Mouse (Mus musculus): ENCODE measurements around the gene Myoz1. TPM values are rescaled to one million over a fixed set of nuclear protein-coding genes. Genes with fewer than 3 reads are reported as not detected.
"Not testable (repeated sequence)": the region's sequence is repeated elsewhere in the genome, so short reads cannot be mapped to it uniquely, and the experiment has no call there.

Gene Myoz1
- total RNA-seq, 2 experiments from 2014 or later = 1,287 to 1,360 TPM

DNA sequence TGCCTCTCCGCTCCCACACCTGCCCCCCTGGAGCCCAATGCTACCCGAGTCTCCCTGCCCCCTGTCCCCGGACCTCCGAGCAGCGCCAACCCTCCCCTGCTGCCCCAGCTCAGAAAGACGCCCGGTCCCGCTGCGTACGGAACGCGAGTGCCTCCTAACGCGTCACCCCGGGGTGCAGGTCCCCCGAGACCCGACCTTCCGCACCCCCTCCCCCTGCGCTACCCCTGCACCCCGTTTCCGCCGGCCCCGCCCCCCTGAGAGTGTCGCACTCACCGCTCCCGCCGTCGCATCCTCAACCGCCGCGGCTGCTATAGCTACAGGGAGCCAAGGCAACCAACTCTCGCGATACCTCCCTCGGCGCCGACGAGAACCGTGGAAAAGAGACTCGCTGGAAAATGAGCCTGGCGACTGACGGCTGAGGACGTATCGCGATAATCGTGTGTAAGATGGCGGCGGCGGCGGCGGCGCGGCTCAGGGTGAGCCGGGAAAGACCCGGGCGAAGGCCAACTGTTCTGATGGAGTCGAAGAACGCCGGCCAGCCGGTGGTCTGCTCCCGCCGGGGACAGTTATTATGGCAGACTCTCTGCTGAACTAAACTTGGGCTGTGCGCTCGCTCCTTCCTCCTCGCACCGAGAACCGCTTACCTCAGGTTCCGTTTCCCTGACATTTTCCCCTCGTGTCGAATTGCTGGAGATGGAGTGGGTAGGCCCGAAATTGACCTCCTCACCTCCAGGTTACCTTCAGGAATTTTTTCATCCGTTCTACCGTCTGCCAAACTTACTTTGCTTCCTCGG is 15.5 kb downstream of the Myoz1 start, which contains the start of gene Usp54:
Gene Usp54 (minus strand): TSS at position 420 of the 794 bp plus-strand sequence.
- DNase-seq (ENCODE audit: low spot score in 2 of 2) = peak; percentile 96 to 97

DNA sequence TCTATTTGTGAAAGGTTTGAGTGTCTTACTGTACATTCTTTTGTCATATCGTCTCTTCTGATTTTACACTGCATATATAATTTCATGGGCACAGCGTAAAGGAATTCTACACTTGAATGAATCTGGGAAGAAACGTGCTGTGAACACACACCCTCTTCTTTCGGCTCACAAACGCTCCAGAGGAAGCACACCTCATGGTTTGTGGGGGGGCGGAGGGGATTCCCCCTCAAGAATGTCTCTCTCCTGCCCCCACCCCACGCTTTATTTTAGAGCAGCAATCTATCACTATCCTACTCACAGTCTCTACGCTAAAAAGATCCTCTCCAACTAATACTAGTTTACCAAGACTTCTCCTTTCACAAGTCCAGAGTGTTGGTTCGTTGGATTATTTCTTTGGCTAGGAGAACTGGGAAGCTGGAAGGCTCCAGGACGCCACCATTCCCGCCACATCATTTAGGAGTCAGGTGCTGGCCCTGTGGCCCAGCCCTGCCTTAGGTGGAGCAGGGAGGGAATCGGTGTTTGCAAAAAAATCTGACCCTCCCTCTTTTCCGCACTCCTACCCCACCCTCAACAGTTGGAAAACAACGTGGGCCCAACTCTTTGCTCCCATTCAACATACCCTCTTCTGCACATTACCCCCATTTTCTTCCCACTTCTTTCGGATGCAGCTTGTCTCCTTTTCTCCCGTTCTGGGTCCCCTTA is 16.3 kb downstream of the Myoz1 start:
- no peak for DNase-seq (ENCODE audit: low spot score in 2 of 2)

- no peak for DNase-seq (ENCODE audit: low spot score in 2 of 2)
Observed at GRCm38 (mm10) chr14:20638702-20639101, 17.6 kb downstream of the Myoz1 start.

- DNase-seq (ENCODE audit: low spot score in 2 of 2) = no peak
Observed at GRCm38 (mm10) chr14:20637818-20638574, 18.3 kb downstream of the Myoz1 start.

DNA sequence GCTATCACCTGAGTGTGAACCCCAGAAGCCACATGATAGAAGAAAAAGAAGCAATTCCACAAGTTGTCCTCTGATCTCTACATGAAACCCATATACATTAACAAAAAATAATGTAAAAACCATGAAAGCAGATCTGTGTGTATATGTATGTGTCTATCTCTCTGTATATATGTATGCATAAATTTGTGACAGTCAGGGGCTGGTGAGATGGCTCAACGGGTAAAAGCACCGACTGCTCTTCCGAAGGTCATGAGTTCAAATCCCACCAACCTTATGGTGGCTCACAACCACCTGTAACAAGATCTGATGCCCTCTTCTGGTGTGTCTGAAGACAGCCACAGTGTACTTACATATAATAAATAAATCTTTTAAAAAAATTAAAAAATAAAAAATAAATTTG is 19.4 kb downstream of the Myoz1 start:
- not testable (repeated sequence) for DNase-seq (ENCODE audit: low spot score in 2 of 2)

GRCm38 (mm10) chr14:20635546-20635945 is 20.8 kb downstream of the Myoz1 start:
- no peak for DNase-seq (ENCODE audit: low spot score in 2 of 2)

DNA sequence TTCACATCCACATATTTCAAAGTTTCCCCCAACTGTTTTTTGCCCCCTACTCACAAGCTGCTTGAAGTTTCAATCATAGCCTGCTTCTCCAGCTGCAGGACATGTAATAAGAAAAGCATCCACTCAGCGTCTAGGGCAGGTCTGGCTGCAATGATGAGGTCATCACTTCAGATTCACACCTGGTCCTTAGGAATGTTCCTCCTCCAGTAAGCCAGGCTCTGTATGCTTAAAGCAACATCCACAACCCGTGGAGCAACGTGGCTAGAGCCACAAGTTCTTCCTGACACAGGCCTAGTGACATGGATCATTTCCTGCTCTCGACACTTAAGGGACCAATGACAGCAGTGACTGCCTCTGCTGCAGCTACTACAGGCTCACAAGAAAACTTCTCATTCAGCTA is 25.1 kb downstream of the Myoz1 start:
- no peak for DNase-seq (ENCODE audit: low spot score in 2 of 2)

DNA sequence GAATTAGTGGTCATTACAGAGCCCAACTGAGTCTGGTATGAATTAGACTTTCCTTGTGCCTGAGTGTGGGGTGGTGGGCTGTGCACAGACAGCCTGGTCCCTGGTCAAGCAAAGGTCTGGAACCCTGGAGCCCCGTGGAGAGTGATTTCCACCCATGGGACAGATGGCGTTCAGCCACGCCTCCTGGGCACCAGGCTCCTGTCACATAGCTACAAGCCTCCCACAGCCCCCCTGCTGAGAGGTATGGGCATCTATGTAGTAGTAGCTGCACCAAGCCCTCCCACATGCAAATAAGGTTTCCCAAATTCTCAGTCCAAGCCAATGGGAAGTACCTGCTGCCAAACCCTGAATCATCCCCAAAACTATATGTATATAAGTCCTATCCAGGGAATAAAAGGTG is 29.4 kb downstream of the Myoz1 start:
- DNase-seq (ENCODE audit: low spot score in 2 of 2) = no peak

GRCm38 (mm10) chr14:20626447-20626846 is 29.9 kb downstream of the Myoz1 start:
- DNase-seq (ENCODE audit: low spot score in 2 of 2) = no peak

GRCm38 (mm10) chr14:20622907-20623306 is 33.4 kb downstream of the Myoz1 start:
- DNase-seq (ENCODE audit: low spot score in 2 of 2) = no peak

- no peak for DNase-seq (ENCODE audit: low spot score in 2 of 2)
Observed at GRCm38 (mm10) chr14:20622412-20622811, 33.9 kb downstream of the Myoz1 start.

GRCm38 (mm10) chr14:20621903-20622302 is 34.4 kb downstream of the Myoz1 start:
- DNase-seq (ENCODE audit: low spot score in 2 of 2) = no peak

DNA sequence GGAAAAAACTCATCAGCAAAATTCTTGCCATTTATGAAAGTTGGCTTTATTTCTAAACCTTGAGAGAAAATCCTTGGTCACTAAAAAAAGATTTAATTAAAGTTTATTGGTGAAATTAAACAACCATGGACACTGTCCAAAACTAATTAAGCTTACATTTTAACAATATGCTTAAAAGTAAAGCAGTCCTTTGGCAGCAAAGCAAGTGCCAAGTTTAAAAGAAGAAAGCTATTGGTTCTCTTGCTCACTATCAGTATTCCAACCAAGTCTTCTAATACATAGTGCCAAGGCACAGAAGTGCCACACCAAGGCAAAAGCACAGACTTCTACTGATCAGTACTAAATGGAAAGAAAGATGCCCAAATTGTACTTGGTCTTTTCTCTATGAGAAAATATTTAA is 37.2 kb downstream of the Myoz1 start:
- no peak for DNase-seq (ENCODE audit: low spot score in 2 of 2)

GRCm38 (mm10) chr14:20618211-20618610 is 38.1 kb downstream of the Myoz1 start:
- DNase-seq (ENCODE audit: low spot score in 2 of 2) = no peak

DNA sequence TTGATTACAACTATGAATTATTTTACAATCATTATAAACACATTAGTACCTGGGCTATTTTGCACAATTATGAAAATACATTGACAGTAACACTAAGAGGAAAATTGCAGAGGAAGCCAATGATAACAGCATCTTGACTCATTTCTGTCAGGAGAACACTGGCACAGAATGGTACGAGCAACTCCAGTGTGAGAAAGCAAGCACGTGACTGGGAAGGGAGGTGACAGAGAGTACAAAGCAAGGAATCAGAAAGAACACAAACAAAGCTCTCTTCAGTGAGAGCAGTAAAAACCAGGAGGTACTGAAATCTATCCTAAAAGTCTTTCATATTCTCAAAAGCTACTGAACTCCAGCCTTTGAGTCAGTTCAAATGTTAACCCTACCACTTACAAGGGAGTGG is 39.9 kb downstream of the Myoz1 start:
- no peak for DNase-seq (ENCODE audit: low spot score in 2 of 2)

DNA sequence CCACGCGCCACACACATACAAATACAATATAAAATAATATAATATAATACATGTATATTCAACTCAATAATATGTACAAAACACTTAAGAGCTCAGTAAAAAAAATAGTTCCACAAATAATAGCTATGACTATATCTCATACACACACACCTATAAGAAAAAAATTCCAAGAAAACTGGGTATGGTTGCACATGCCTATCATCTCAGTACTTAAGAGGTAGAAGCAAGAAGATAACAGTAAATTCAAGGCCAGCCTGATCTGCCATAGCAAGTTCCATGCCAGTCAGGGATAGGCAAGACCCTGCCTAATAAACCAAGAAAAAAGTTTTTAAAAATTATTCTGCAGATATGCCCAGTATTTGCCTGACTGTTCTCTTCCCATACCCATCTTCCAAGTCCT is 41.3 kb downstream of the Myoz1 start:
- no peak for DNase-seq (ENCODE audit: low spot score in 2 of 2)

DNA sequence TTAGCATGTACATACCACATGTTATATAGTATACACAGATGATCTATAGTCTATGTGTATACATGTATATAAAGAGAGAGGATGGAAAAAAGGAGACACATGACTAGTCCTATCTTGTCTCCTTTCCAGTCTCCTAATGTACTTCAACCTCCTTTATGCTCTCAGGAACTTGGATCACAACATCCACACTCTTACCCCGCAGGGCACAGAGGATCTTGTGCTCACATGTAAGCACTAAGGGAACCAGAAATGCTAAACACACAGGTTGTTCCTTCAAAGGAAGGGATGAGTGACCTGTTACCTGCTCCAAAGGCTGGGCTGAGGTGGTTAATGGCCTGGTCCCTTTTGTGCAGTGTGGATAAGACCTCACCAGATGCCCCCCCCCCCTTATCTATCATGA is 43.5 kb downstream of the Myoz1 start:
- no peak for DNase-seq (ENCODE audit: low spot score in 2 of 2)

GRCm38 (mm10) chr14:20610146-20610545 is 46.2 kb downstream of the Myoz1 start:
- DNase-seq (ENCODE audit: low spot score in 2 of 2) = peak in 1 of 2 experiments; percentile 19

DNA sequence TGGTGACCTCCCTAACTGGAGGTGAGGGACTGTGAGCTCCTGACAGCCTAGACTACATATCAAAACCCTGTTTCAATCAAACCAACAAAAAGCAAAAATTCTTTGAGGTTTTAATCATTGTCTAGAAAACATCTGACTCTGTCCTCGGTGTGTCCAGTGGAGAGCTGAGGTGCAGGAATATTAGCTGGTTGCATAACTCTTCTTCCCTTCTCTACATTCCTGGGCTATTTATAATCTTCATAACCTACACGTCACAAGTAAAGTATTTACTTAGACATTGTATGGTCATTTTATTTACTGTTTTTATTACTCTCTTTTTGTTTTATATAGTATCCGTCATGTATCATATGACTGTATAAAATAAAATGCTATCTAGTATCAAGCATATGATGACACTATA is 46.8 kb downstream of the Myoz1 start:
- no peak for DNase-seq (ENCODE audit: low spot score in 2 of 2)

DNA sequence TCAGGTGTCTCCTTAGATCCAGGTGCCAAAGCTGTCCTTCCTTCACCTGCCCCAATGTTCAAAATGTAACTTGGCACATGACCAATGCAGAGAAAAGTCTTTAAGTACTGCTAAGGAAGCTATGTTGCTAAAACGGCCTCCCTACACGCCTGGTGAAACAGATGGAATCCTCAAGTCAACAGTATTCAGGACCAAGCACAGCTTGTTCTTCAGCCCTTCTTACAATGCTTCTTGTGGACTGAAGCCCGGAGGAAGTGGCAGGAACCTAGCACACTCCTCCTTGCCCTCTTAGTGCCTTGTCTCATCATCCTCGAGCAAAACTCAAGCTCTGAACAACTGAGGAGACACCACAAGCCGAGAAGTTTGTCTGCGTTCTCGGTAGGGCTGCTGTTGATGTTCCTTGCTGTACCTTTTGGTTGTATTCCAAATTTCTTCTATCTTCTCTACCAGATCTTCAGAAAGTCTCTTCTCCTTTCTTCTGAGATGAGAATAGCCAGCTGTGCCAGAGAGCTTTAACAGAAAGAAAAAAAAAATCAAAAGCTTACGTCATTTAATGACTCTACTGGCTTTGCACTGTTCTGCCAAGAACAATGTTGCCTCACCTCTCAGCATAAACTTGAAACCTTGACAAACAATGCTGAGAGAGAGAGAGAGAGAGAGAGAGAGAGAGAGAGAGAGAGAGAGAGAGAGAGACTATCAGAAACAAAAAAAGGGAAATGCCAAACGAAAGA is 48.8 kb downstream of the Myoz1 start:
- DNase-seq (ENCODE audit: low spot score in 2 of 2) = no peak

GRCm38 (mm10) chr14:20601287-20601686 is 55.1 kb downstream of the Myoz1 start:
- no peak for DNase-seq (ENCODE audit: low spot score in 2 of 2)
